Mouse (Mus musculus) erythroblast, adult 5-6 weeks (primary cell): ENCODE measurements at regions not wholly inside any gene's neighbourhood (a gene's known extent, or its start where the extent isn't known, plus 50 kb on each side); places are given as distances from the start of the nearest gene placed in this dataset.

Source experiments
- ATAC-seq: replicated peaks from 2 replicates; pipeline ENCODE4 v1.8.0; 2016; ENCODE audit warnings: moderate number of reproducible peaks, mild to moderate bottlenecking, moderate TSS enrichment, inconsistent platforms; ENCODE audit not compliant: poor library complexity, low FRiP score, severe bottlenecking

GRCm38 (mm10) chr6:50949883-50950583, 295.8 kb upstream of the Npvf start:
- no peak for ATAC-seq

DNA sequence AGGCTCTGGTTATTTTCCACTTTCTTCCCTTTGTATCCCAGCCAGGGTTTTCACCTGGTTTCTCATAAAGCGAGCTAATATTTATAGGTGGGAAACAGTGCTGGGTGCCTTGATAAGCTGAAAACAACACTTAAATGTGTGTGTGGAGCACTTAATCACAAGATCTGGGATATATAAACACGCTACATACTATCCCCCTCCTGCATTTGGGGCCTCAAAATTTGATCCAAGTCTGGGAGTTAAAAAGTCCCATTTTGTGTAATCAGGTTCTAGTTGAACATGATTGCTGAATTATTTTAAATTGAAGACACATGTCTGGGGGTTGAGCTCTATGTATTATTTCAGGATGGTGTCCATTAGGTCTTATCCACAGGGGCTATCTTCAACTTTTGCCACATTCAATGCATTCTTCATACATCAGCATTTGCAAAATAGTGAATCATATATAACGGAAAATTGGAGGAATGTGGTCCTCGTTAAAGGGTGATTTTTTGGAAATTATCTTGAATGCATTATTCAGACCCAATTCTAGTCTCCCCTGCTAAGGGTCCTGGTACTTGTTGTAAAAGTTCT, 303.2 kb upstream of the Npvf start:
- no peak for ATAC-seq

DNA sequence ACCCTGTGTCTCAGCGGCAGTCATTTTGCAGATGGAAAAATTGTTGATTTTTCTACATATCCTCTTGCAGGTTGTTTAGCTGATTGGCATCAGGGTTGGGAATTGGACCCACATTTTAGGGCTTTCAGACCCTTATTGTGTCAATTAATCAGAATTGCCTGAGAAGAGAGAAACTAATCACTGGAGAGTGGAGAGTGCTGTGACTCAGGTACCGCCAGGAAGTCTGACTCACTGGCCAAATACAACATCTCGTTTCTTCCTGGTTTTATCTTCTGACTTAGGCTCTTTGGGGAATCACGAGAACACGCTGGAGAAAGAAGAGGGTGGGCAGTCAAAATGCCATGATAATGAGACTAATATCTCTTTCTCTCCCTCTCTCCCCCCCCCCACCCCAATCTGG, 306.1 kb upstream of the Npvf start:
- no peak for ATAC-seq

- no peak for ATAC-seq
These were observed 307.4 kb upstream of the Npvf start for GRCm38 (mm10) chr6:50961592-50961991.

DNA sequence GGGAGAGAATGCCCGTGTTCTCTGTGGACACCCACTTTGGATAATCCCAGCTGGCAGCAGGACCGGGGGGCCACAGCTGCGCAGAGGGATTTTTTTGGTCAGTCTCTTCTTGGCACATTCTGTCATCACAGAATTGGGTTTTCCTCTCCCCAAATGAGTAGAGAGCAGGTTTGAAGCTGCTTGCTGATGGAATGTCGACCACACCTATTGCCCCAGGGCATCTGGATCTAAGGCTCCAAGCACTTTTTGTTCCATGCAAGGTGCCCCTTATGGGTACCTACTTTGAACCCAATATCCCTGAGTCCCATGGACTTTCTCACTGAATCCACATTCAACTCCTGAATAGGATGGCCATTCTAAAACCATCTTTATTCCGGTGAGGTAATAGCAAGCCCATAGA, 314.3 kb upstream of the Npvf start:
- ATAC-seq, result no peak

GRCm38 (mm10) chr6:50969341-50969740, 315.1 kb upstream of the Npvf start:
- ATAC-seq, result no peak

DNA sequence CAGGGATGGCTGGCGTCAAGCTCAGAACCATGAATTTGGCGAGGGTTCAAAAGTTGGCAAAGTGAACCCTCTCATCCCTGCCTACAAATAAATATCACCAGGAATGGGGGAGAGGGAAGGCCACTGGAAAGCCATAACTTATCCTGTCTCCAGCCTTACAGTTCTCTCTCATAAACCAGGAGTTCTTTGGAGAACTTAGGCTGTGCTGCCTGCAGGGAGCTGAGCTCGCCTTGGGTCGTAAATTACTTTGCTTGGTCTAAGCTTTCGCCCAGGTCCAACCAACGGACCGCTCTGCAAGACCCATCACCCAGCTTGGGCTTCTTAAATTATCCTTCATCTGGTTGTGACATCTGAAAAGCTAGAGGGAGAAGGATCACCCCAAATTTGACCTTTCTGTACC, 315.8 kb upstream of the Npvf start:
- no peak for ATAC-seq

- ATAC-seq, result no peak
These were observed 316.5 kb upstream of the Npvf start for GRCm38 (mm10) chr6:50970770-50971169.

- ATAC-seq, result no peak
These were observed 318.0 kb upstream of the Npvf start for GRCm38 (mm10) chr6:50972268-50972667.

GRCm38 (mm10) chr6:50973231-50973654, 319.0 kb upstream of the Npvf start:
- ATAC-seq, result no peak

DNA sequence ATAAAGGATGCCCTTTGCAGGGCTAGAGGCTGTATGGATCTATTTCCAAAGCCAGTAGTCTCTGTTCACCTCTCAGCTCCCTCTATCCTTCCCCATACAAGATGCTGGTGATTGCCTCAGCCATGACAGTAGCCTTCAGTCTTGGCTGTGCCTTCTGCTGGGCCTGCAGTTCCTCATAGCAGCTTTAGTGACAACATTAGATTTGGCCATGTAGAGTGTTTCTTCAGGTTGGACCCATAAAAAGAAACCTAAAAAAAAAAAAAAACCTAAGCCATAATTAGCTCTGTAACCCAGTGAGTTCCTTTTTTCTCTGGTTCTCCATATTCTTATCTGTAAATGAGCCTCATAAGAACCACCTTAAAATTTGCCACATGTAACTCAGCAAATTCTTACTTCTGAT, 319.6 kb upstream of the Npvf start:
- ATAC-seq, result no peak

DNA sequence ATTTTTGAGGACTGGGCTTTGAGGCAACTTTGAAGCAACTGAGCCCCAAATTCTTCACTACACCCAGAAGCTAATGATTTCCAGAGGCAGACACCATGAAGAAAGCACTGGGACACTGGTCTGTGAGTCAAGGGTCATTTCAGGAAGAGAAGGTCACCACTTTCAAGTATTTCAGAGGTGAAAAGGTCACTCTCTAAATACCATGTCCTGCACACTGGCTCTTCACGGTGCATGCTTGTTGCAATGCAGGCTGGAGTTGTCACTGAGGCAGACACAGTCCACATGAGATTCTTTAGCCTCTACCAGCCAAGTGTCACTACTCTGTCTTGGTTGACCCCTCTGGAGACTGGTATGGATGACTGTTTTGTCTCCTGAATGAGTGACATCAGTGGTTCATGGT, 320.7 kb upstream of the Npvf start:
- no peak for ATAC-seq

DNA sequence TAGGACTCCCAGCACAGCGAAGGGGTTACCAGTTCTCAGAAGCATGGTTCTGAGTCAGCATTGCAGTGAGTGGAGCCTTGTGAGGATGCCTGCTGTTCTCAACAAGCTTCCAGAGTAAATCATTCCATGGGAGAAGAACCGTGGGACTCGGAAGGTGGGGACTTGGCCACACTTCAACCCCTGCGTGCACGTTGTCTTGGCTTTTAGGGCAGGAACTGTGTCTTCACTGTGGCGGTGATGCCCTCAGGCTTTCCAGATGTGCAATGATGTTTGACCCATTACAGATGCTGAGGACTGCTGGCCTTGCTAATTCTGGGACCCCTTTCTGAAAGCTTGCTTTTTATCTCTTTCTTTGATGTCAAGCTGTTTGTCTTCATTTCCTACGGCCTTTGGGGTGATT, 322.7 kb upstream of the Npvf start:
- ATAC-seq, result no peak

DNA sequence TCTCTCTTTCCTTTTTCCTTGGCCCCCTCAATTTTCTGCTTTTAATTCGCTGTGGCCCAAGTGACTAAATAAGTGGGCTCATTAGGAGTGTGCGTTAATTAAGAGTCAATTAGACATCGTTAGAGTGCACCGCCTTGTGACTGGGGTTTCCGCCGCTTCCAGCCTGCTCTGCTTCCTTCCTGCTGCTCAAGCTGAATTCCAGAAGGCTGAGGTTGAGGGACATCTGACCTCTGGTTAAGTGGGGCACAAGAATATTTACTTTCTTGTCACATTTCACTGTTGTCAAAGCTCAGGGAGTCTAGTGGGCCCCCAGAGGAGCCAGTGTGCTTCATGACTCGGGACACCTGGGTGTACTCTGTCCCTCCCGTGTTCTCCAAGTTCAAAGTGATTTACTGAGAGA, 323.1 kb upstream of the Npvf start:
- ATAC-seq, result no peak

DNA sequence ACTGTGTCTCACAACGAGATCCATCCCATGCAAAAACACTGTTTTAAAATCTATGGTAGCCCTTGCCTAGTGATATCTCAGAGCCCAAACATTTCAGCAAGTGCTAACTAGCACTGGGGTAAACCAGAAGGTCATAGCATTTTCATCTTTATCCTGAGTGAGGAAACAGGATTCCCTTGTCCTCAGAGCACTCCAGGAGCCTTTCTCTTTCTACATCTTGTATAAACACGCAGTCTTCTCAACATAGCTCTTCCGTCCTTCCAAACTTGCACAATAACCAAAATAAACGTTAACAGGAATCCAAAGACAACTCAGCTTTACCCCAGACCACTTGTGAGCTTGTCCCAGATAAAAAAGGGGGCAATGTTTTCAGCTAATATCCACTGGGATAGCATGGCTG, 323.8 kb upstream of the Npvf start:
- ATAC-seq, result no peak

DNA sequence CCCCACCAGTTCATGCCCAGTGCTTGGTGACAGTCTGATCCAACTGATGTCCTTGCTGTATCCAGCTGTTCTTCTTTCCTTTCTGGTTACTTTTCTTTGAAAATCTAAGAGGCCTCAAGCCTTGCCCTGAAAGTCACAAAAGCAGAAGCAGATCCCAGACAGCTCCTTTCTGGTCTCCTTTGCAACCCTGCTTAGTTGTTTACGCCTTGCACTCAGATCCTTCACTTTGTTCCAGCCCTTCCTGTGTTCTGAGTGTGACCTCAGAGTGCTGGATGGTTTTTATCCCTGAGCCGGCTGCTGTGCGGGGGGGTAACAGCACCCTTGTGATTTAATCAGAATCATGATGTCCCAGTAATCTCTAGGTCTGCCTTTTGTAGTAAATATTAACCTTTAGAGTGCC, 324.3 kb upstream of the Npvf start:
- no peak for ATAC-seq

DNA sequence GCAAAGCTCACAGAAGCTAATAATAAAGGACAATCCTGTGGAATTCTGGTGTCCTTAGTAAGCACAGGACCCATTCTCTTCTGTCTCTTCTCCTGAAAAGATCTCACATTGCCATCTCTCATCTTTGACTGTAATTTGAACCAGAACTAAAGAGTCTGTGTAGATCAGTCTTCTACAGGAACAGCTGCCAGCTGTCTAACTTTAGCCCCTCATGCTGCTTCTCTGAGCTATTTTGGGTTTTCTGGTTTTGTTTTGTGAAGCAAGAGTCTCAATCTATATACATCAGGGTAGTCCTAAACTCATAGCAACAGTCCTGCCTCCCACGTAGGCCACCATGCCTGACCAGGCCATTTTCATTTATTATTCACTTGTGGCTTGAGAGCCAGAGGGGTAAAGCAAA, 325.5 kb upstream of the Npvf start:
- ATAC-seq, result no peak

GRCm38 (mm10) chr6:50980311-50980710, 326.1 kb upstream of the Npvf start:
- ATAC-seq, result no peak

DNA sequence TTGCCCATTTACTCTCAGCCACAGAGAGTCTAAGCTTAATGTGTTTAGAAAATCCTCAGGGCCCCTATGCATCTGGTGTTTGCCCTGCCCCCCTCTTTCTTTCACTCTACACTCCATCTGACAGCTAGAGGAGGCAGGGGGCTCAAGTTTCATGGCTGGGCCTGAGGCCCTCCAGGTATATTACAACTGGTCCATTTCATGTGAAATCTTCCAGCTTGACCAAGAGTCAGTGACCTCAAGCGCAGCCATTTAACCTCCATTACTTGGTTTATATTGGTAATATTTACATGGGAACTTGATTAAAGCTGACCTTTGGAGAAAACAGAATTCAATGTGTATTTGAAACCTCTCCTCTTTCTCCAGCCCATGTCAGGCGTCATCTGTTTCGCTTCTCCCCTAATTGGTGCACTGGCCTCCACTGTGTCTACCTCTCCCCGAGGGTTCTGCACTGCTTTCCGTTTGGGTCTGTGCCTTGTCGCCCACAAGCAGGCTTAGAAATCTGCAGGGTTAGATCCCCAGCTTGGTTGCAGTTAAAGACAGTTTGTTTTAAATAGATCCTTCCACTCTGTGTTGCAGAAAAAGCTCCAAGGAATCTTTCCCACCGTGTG, 327.6 kb upstream of the Npvf start:
- ATAC-seq, result no peak

DNA sequence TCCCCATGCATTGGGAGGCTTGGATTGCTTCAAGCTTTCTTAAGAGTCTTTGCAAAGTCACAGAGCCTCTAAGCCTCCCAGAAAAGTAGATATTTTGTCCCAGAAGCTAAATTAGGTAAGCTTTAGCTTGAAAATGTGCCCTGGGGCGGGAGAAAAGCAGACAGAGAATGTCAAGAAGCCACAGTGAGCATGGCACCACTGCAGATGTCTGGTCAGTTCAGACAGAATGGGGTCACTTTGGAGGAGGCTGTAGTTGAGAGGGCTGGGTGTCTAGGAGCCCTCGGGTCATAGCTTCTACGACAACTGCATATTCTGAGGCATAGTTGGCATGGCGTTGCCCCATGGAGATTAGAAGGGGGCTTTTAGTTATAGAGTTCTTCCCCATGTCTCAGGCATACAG, 328.6 kb upstream of the Npvf start:
- no peak for ATAC-seq

GRCm38 (mm10) chr6:50983511-50984099, 329.4 kb upstream of the Npvf start:
- ATAC-seq, result no peak
